Mouse (Mus musculus) urinary bladder, adult 18-20 months (tissue): ENCODE measurements around the gene Lpin1.

Source experiments
- DNase-seq, 2 experiments: peaks; one replicate each; pipeline ENCODE4 v3.0.0; 2022; ENCODE audit warnings: low spot score in 2 of 2, mixed read lengths in 2 of 2

Lpin1 gene

DNA sequence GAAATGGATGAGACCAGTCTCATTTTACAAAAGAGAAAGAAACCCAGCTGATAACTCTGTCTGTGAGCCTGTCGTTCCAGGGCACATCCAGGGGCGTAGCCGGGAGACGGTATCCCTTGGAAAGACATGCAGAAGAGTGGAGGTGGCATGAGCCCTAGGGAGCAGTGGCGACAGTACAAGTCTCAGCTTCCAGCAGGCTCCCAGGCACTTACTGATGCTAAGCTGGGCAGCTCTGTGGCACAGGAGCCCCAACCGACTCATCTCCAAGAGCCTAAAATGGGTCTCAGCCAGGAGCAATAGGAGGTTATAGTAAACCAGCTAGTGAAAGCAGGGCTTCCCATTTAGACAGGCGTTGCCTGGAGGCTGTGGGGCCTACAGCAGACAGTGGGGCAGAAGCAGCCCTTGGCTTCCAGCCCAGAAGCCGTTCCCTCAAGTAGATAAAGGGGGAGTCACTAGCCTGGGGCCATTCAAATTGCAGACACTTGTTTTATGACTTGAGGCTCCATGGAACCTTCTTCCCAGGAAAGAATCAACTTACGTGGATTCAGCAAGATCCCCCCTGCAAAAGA lies 33.0 kb downstream of the Lpin1 start:
- DNase-seq = peak in 1 of 2 experiments; percentile 11

GRCm38 (mm10) chr12:16571278-16571677 lies 39.5 kb downstream of the Lpin1 start:
- DNase-seq = no peak

DNA sequence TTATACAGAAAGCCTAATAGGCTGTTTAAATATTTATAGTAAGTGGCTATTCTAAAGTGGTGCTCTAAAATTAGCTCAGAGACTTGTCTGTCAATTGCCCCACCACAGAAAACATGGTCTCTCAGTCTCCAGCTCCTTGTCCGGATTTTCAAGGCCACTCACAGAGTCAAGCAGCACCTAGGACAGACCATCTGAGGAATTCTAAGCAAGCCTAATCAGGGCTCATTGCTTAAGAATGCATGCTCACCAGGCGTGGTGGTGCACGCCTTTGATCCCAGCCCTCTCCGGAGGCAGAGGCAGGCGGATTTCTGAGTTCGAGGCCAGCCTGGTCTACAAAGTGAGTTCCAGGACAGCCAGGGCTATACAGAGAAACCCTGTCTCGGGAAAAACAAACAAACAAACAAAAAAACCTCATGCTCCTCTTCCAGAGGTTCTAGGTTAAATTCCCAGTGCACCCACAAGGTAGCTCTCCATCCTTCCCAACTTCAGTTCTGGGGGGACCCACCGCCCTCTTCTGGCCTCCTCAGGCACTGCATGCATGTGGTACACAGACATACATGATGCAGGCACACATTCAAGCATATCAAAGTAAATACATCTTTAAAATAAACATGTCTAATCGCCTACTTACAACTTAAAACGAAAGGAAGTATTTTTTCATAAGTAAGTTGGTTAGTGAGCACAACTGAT lies 40.2 kb downstream of the Lpin1 start:
- DNase-seq = no peak

DNA sequence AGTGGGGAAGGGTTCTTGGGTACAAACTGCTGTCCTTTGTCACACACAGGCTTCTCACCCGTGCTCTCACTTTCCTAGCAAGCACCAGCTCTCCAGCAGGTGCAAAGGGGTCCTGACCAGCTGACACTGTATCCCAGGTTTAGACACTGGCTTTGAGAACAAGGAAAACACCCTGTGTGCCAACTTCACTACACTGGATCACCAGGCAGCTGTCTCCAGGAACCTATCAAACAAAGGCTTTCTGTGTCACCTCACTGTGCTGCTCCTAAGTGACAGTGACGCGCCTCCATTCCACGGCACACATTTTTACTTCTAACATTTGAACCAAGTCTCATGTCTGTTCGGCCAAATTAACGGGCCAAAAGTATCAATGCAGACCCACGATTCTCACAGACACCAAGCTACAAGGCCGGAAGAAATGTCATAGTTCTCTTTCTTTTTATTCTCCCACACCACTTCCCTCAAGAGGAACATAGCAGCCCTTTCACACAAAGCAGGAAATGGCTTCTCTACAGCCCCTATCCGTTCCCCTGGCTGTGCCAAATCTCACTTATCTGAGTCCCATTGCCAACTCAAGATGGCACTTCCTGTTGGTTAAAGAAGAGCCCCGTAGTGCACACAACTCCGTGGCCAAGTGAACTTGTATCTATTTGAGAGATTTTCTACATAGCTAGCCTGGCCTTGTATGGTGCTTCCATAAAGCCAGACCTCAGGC lies 41.7 kb downstream of the Lpin1 start:
- no peak for DNase-seq

DNA sequence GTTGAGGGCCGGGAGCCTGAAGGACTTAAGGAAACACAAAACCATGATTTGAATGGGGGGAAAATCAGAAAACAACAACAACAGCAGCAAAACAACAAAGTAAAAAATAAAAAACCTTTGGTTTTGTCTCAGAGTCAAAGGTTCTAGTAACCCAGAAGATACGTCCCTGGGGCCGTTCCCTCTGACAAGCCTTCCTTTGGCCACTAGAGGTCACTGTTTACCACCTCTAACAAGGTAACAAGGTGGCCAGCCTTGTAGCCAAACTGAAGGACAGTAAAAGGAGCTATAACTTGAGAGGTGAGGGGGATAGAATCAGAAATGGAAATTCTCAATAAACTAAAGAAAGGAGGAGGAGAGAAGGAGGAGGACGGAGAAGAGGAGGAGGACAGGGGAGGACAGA lies 42.3 kb downstream of the Lpin1 start:
- DNase-seq = no peak

DNA sequence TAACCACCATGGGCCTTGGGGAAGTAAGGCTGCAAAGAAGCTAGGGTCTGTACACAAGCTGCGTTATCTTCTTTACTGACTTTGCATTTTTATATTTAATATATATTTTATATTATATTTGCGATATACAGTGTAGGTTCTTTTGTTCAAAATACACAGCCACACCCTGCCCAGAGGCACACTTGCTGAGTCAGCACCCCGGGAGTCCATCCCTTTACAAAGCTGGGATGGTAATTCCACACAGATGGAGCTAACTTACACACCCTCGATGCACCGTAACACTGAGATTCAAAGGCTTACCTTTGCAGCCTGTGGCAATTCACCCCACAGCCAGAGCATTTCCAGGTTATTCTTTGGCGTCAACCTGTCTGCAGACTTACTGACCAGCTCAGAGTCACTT lies 42.7 kb downstream of the Lpin1 start:
- DNase-seq = no peak

- DNase-seq = peak in 1 of 2 experiments; percentile 21
These were observed 47.3 kb downstream of the Lpin1 start for GRCm38 (mm10) chr12:16563427-16563826.

GRCm38 (mm10) chr12:16562647-16563046 lies 48.1 kb downstream of the Lpin1 start:
- DNase-seq = no peak

GRCm38 (mm10) chr12:16562181-16562580 lies 48.6 kb downstream of the Lpin1 start:
- no peak for DNase-seq

GRCm38 (mm10) chr12:16557271-16557670 lies 53.5 kb downstream of the Lpin1 start:
- DNase-seq = no peak

DNA sequence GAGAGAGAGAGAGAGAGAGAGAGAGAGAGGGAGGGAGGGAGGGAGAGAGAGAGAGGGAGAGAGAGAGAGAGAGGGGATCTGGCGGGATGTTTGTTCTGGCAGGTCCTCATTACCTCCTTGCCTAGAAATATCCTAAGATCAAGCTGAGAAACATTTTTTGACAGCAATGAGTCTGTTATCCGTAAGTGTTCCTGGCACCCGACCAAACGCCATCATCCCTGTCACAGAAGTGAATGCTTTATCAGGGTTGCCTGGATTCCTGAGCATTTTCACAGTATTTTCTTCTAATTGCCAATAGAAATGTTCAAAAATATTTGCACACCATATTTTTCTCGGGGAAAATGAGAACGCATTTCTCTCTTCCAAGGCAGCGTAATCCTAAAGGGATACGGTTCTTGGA lies 56.6 kb downstream of the Lpin1 start:
- no peak for DNase-seq

DNA sequence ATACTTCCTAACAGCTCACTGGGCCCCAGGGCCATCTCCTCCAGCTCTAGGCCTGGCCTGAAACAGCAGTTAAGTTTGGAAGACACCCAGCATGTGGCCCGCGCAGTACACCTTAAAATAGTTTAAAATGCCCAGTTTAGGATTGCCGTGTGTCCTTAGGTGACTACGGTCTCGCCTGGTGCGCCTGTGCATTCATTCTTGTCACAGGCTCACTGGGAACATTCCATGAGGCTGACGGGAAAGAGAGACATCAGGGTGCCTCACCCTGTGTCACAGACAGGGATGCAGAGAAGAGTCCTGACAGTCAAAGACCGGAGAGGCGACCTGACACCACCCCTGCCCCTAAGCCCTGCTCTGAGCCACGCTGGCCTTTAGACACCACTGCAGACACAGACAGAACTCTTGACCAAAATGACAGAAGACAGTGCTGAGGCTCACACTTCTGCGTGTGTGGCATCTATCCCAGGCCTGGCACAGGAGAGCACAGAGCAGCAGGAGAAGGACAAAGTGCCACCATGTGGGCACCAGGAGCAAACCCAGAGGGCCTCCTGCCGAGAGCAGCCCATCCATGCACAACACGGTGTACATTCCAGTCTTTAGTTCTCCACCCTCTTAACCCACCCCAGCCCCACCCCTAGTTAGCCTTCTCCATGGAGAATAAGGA lies 58.5 kb downstream of the Lpin1 start:
- no peak for DNase-seq

- DNase-seq = no peak
These were observed 59.7 kb downstream of the Lpin1 start for GRCm38 (mm10) chr12:16550983-16551454.

DNA sequence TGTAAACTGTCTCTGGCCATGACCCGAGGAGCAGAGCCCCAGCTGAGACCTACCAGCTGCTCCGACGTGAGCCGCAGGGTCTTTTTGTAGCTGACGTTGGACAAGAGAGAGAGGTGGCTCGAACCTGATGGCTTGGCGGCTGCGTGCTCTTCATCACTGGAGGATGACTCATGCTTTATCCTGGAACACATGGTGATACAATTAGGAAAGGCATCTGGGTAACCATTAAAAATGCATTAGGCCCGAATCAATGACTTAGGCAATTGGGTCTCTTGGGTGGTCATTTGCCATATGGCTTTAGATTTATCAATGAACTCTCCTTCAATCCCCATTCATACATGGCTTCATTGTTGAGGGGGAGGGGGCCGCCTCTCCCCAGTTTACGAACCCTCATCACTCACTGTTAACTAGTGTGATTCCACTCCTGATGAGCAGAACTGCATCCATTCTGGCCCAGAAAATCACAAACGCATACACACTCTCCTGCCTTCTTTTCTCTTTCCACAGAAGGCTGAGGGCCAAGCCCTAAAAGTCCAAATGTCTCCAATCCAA lies 61.9 kb downstream of the Lpin1 start:
- DNase-seq = no peak

GRCm38 (mm10) chr12:16541606-16542005 lies 69.2 kb downstream of the Lpin1 start:
- no peak for DNase-seq

DNA sequence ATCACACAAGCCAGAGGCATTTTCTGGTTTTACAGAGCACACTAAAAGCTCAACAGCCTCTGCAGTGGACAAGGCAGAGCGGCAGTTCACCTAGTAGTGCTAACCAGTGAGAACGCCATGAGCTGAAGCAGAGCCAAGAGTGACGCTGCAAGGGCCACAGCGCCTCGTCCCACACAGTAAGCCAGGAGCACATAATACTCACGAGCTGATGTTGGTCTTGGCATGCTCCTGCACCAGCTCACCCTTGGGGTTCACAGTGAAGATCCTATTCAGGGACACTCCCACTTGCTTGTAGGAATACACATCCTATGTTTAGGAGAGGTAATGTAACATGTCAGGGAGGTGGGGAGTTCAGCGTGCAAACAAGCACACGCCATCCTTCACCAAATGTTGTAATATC lies 70.1 kb downstream of the Lpin1 start:
- no peak for DNase-seq

GRCm38 (mm10) chr12:16539965-16540661 lies 70.7 kb downstream of the Lpin1 start:
- no peak for DNase-seq

DNA sequence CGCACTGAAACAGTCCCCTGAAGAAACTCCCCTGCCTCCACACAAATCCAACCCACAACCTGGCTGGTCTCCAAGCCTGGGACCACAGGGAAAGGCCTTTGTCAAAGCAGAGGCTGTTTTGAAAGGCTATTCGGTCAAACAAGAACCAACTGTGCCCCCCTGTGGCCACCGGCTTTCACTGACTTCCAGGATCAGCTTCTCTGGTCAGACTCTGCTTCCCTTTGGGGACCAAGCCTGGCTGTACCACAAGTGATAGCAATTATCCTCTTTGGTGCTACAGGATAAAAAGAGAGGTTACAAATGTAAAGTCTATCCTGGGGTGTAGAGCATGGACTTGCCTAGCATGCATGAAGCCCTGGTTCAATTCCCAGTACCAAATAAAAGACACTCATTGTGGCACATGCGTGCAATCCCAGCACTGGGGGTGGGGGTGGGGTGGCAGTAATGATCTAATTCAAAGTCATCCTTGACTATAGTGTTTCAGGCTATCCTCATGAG lies 77.4 kb downstream of the Lpin1 start:
- peak; percentile 32 to 53 for DNase-seq

- no peak for DNase-seq
These were observed 77.9 kb downstream of the Lpin1 start for GRCm38 (mm10) chr12:16532860-16533230.

- DNase-seq = no peak
These were observed 78.6 kb downstream of the Lpin1 start for GRCm38 (mm10) chr12:16531956-16532859.
